Mouse (Mus musculus) forebrain, embryonic 15.5 days (tissue): ENCODE data around the gene Gm6509. TPM values are rescaled to one million over a fixed set of nuclear protein-coding genes. Genes with fewer than 3 reads are reported as not detected.
"Not testable (repeated sequence)": the region's sequence is repeated elsewhere in the genome, so short reads cannot be mapped to it uniquely, and the experiment has no call there.

Experiments used
- ATAC-seq: fragments of 200-750 bp; cut with Nextera tagmentation; replicated peaks from 2 replicates; pipeline ENCODE4 v1.8.0; 2017; ENCODE audit warnings: mild to moderate bottlenecking, moderate TSS enrichment, moderate library complexity
- H3K27ac ChIP-seq: fragments of 300-500 bp; sonication (generic); replicated peaks from 2 replicates; pipeline ENCODE4 v1.5.1; 2015; ENCODE audit warnings: mild to moderate bottlenecking, inconsistent platforms
- H3K27me3 ChIP-seq: fragments of 300-500 bp; sonication (generic); 2 replicates; pipeline ENCODE4 v1.6.1; 2015; ENCODE audit warnings: inconsistent platforms
- H3K36me3 ChIP-seq: fragments of 300-500 bp; sonication (generic); 2 replicates; pipeline ENCODE4 v1.6.1; 2015; ENCODE audit warnings: mild to moderate bottlenecking, inconsistent platforms
- H3K4me1 ChIP-seq: fragments of 300-500 bp; sonication (generic); 2 replicates; pipeline ENCODE4 v1.6.1; 2015; ENCODE audit warnings: inconsistent platforms
- H3K4me2 ChIP-seq: fragments of 300-500 bp; sonication (generic); replicated peaks from 2 replicates; pipeline ENCODE4 v1.6.1; 2015; ENCODE audit warnings: mild to moderate bottlenecking, inconsistent platforms
- H3K4me3 ChIP-seq: fragments of 300-500 bp; sonication (generic); 2 replicates; pipeline ENCODE4 v1.5.1; 2015; ENCODE audit warnings: mild to moderate bottlenecking, inconsistent platforms
- H3K9ac ChIP-seq: fragments of 300-500 bp; sonication (generic); replicated peaks from 2 replicates; pipeline ENCODE4 v1.6.1; 2015; ENCODE audit warnings: mild to moderate bottlenecking, inconsistent platforms
- H3K9me3 ChIP-seq: fragments of 300-500 bp; sonication (generic); 2 replicates; pipeline ENCODE4 v1.6.1; 2016; ENCODE audit warnings: inconsistent platforms
- WGBS: fragments of 180-500 bp; shearing (Covaris S2); methylation state at CpG from one replicate; pipeline ENCODE4 v1.1.7; 2015; ENCODE audit warnings: mixed read lengths; 5-methylcytosine and 5-hydroxymethylcytosine counted together
- polyA plus RNA-seq: library from polyadenylated mRNA; unstranded; fragments of >200 nt; fragmentation: Nextera tagmentation; extraction: Ambion mirVana; gene quantifications from 2 replicates; pipeline ENCODE4 v1.2.1, GENCODE M21; 2015

The Gm6509 gene
- polyA plus RNA-seq: not detected in 2 replicates

DNA sequence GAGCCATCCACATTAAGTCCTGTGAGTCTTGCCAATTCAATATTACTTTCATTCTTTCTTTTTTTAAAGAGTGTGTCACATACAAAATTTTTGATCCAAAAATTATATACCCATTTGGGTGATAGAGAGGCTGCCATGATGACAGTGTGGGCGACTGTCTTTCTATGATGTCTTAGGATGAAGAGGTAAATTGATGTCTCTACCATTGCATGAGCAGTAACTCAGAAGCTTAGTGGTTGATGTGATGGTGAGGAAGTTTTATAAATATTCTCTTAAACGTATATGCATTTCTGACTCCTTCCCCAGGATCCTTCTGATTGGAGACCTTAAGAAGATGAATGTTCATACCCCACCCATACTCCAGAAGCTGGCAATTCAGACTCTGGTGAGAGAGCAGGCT is at the start of gene Gm6509:
TSS of gene Gm6509 (plus strand) at position 301 of the 400 bp plus-strand sequence.
- H3K27me3 ChIP-seq, ATAC-seq, H3K4me2 ChIP-seq, H3K4me1 ChIP-seq, H3K36me3 ChIP-seq, H3K9me3 ChIP-seq, H3K4me3 ChIP-seq, H3K27ac ChIP-seq, H3K9ac ChIP-seq: not testable (repeated sequence)
- whole genome bisulfite sequencing: 83% methylated on average over 1 of the region's 2 CpGs

DNA sequence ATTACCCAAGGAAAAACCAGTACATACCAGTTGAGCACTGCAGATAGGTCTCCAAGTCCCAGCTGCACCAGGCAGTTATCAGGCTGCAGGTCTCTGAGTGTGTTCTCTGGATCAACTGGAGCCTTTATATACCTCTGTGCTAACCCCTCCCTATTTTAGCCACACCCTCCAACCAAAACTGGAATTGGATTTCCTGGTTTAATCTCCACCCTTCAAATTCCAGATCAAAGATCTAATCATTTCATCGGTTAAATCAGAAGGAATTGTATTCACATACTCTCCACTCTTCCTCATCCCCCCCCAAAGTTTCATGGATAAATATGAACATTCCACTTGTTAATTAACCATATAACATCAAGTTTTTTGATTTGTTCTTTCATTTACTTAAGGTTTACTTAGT is 7.5 kb upstream of the Gm6509 start, which contains the start of gene Gm3147:
TSS of gene Gm3147 (minus strand) at position 101 of the 400 bp plus-strand sequence.
- not testable (repeated sequence) for H3K27ac ChIP-seq
- WGBS: no CpG with 5 or more reads among the region's 1 CpGs

DNA sequence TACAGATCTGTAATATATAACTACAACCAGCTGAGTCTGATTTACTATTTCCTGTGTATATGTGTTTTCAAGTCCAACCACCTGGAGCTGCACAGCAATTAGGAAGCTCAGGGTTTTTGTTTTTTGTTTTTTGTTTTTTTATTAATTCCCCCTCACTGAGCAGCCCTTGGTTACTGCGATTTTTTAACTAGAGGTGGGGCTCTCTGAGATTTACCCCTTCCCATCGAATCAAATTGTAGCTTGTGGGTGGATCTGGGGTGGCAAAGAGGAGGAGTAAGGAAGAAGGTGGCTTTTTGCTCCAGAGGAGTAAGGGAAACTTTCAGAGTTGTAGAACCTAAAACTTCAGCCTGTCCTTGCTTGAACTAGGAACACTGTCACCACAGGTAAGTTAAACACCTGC is 24.3 kb downstream of the Gm6509 start, which contains the start of gene Gm6205:
TSS of gene Gm6205 (plus strand) at position 301 of the 400 bp plus-strand sequence.
- not testable (repeated sequence) for H3K4me2 ChIP-seq, H3K36me3 ChIP-seq, H3K4me3 ChIP-seq, H3K4me1 ChIP-seq, ATAC-seq, H3K27ac ChIP-seq, H3K9me3 ChIP-seq, H3K9ac ChIP-seq, H3K27me3 ChIP-seq
- whole genome bisulfite sequencing: no CpG with 5 or more reads among the region's 2 CpGs

More for the DNA sequence above, 7.5 kb upstream of the Gm6509 start, which contains the start of gene Gm3147:
- not testable (repeated sequence) for H3K36me3 ChIP-seq, H3K9me3 ChIP-seq, H3K4me2 ChIP-seq, H3K4me1 ChIP-seq, H3K27me3 ChIP-seq, ATAC-seq, H3K9ac ChIP-seq, H3K4me3 ChIP-seq

Other genes starting within 250 kb of the Gm6509 start
- gene Gm7682, start 178.2 kb upstream of the Gm6509 start, polyA plus RNA-seq: not detected in 2 replicates
- gene Gm3139, start 97.7 kb upstream of the Gm6509 start, polyA plus RNA-seq: not detected in 2 replicates
- not detected in 2 replicates for gene Gm3147, start 7.6 kb upstream of the Gm6509 start, polyA plus RNA-seq
- gene Gm6205, start 24.4 kb downstream of the Gm6509 start, polyA plus RNA-seq: not detected in 2 replicates
- gene Gm3183, start 241.5 kb downstream of the Gm6509 start, polyA plus RNA-seq: not detected in 2 replicates